Mouse (Mus musculus) central nervous system, embryonic 14 days (tissue): ENCODE data around the gene Rtn4. TPM values are rescaled to one million over a fixed set of nuclear protein-coding genes. Genes with fewer than 3 reads are reported as not detected.

Experiments used
- polyA plus RNA-seq: library from polyadenylated mRNA; depleted of rRNA; stranded (reverse); fragments of >200 nt; gene quantifications from 2 replicates; pipeline ENCODE4 v1.2.3, GENCODE M21; 2012; rRNA removed

The Rtn4 gene
- 278 and 296 TPM in 2 replicates for polyA plus RNA-seq

DNA sequence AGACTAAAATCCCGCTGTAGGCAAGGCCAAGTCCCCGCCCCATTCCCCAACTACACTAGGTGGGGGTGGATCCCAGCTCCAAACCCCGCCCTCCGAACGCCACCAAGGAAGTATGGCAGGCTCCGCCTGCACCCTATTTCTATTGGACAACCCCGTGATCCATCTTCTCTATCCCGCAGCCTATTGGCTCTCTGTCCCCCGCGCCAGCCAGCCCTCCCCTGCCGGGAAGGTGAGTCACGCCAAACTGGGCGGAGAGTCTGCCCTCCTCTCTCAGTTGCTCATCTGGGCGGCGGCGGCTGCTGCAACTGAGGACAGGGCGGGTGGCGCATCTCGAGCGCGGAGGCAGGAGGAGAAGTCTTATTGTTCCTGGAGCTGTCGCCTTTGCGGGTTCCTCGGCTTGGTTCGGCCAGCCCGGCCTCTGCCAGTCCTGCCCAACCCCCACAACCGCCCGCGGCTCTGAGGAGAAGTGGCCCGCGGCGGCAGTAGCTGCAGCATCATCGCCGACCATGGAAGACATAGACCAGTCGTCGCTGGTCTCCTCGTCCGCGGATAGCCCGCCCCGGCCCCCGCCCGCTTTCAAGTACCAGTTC is at the start of gene Rtn4:
Gene Rtn4 (plus strand): TSS at position 265 of the 590 bp plus-strand sequence.

Other genes starting within 250 kb of the Rtn4 start
- gene Prorsd1, start 177.9 kb upstream of the Rtn4 start, polyA plus RNA-seq, result 5.4 and 7.2 TPM in 2 replicates
- gene Mtif2, start 166.5 kb upstream of the Rtn4 start, polyA plus RNA-seq, result 30.7 and 36.0 TPM in 2 replicates
- 0.15 and 0.23 TPM in 2 replicates for gene Clhc1, start 145.0 kb upstream of the Rtn4 start, polyA plus RNA-seq
- 1,086 and 1,219 TPM in 2 replicates for gene Rps27a, start 144.8 kb upstream of the Rtn4 start, polyA plus RNA-seq
- 0.20 TPM in 2 replicates for gene 4931440F15Rik, start 132.7 kb downstream of the Rtn4 start, polyA plus RNA-seq